Mouse (Mus musculus) liver, embryonic 14.5 days (tissue): Measurements from ENCODE around the gene Metap2.

Source experiments
- CTCF ChIP-seq: IDR thresholded peaks from 2 replicates; pipeline ENCODE4 v1.5.1; 2016; ENCODE audit warnings: antibody characterized with exemption, low read depth, control low read depth
- EP300 ChIP-seq: IDR thresholded peaks from 2 replicates; pipeline ENCODE4 v1.6.1; 2016; ENCODE audit warnings: antibody characterized with exemption, low read depth

DNA sequence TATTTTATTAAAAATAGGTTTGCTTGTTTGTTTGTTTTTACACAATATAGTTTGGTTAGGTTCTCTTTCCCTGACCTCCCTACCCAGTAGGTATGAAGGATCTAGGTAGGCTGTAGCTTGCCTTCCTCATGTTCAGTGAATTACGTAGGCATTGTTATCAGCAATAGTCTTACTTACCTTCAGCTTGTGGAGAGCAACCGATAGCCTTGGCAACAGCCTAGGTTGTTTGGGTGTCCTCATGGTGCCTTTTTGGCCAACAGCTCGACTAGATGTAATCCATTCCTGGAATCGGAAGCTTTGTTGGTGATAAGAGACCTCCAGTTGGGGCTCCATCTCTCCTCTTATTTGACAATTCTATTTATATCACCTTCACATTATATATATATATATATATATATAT is 24.3 kb upstream of the Metap2 start:
- no peak for TF ChIP-seq EP300
- no peak for TF ChIP-seq CTCF
